Mouse (Mus musculus): ENCODE results near the gene Gbp2b. TPM values are rescaled to one million over a fixed set of nuclear protein-coding genes. Genes with fewer than 3 reads are reported as not detected.

Gene Gbp2b
- polyA plus RNA-seq, 2 experiments, result not detected

DNA sequence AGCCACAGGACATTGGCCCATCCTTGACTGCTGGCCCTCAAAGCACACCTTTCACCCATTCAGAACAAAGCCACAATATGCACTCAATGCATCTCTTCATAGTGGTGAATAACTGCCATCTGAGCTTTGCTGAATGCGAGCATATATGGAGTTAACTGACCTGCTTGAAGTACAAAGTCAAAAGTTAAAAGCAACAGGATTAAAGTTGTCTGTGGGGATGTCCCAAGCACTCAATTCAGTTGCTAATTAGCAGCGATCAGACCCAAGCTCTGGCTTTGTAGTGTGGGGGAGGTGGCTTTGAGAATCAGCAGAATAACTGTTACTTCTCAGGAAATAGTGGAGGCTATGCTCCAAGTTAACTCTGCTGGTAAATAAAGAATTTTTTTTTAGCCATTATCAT lies 55.6 kb downstream of the Gbp2b start:
- H3K9ac ChIP-seq (ENCODE audit: low read depth, low read length, severe bottlenecking), result no peak overlapping the region
- WGBS, result 19% methylated on average over 2 of the region's 2 CpGs
- TF ChIP-seq POLR2A (IDR thresholded peaks at IDR 0.05; ENCODE audit: borderline replicate concordance, extremely low read depth, insufficient read depth, insufficient read length), result no peak
- H3K4me2 ChIP-seq (replicated peaks; ENCODE audit: low read depth, low read length, severe bottlenecking), result no peak overlapping the region
- no peak overlapping the region for H3K4me3 ChIP-seq (replicated peaks; ENCODE audit: low read length)
- no peak for ATAC-seq (ENCODE audit: low FRiP score, low read depth)
- H3K27ac ChIP-seq (replicated peaks; ENCODE audit: low read depth, low read length), result no peak overlapping the region
- no peaks in the 10 kb centered on the region for H3K27me3 ChIP-seq (ENCODE audit: control insufficient read depth, insufficient read depth, low read length)
- H3K36me3 ChIP-seq (ENCODE audit: control insufficient read depth, insufficient read depth, low read length), result no peaks in the 10 kb centered on the region
- no peak for DNase-seq (ENCODE audit: low spot score)
- H3K4me1 ChIP-seq (ENCODE audit: control insufficient read depth, insufficient read depth, low read length), result no peaks in the 10 kb centered on the region
- no peaks in the 10 kb centered on the region for H3K9me3 ChIP-seq (ENCODE audit: control insufficient read depth, low read length)

DNA sequence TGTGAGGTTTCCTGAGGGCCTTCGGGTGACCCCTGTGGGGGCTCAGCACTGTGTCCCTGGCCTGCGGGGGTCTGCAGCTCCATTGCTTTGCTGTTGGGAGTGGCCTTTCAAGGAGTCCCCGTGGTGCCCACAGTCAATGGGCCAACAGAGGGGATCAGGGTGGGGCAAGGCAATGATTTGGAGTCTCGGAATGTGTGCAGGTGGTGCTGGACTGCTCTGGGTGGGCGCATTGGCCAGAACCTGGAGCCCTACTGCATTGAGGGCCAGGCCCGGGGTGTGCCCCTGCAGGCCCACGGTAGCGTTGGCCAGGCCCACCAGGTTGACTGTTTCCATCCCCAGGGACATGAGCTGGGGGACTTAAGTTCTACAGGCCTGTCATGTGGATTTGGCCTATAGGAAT lies 70.1 kb downstream of the Gbp2b start:
- WGBS, result 88% methylated on average over 7 of the region's 8 CpGs
- no peak for TF ChIP-seq POLR2A (IDR thresholded peaks at IDR 0.05; ENCODE audit: borderline replicate concordance, extremely low read depth, insufficient read depth, insufficient read length)
- no peak for DNase-seq (ENCODE audit: low spot score)
- Histone ChIP-seq H3K36me3 (ENCODE audit: control insufficient read depth, insufficient read depth, low read length) (no peaks in the 10 kb centered on the region), H3K4me3 (replicated peaks; ENCODE audit: low read length) (no peak overlapping the region), H3K9me3 (ENCODE audit: control insufficient read depth, low read length) (no peaks in the 10 kb centered on the region), H3K4me2 (replicated peaks; ENCODE audit: low read depth, low read length, severe bottlenecking) (no peak overlapping the region), H3K27me3 (ENCODE audit: control insufficient read depth, insufficient read depth, low read length) (no peaks in the 10 kb centered on the region), H3K9ac (ENCODE audit: low read depth, low read length, severe bottlenecking) (no peak overlapping the region), H3K27ac (replicated peaks; ENCODE audit: low read depth, low read length) (no peak overlapping the region), H3K4me1 (ENCODE audit: control insufficient read depth, insufficient read depth, low read length) (no peaks in the 10 kb centered on the region)
- ATAC-seq (ENCODE audit: low FRiP score, low read depth), result no peak

Small RNAs within 50 kb of the gene (microRNA-seq; reads per million reads assigned to microRNA genes)
- gene Mir6381, result not detected

Other genes with a start within 250 kb of the Gbp2b start
- gene Pdlim5, start 199.2 kb upstream of the Gbp2b start, polyA plus RNA-seq (2012; rRNA removed), result 36.6 and 37.9 TPM in 2 replicates
- 34.2 and 37.9 TPM in 2 replicates for gene Pdlim5, start 199.2 kb upstream of the Gbp2b start, polyA plus RNA-seq (2014; fragmentation: Nextera tagmentation; extraction: Ambion mirVana)
- 0.14 and 0.16 TPM in 2 replicates for gene Gbp5, start 100.9 kb upstream of the Gbp2b start, polyA plus RNA-seq (2012; rRNA removed)
- 0.06 and 0.11 TPM in 2 replicates for gene Gbp5, start 100.9 kb upstream of the Gbp2b start, polyA plus RNA-seq (2014; fragmentation: Nextera tagmentation; extraction: Ambion mirVana)
- 0.82 TPM in 2 replicates for gene Gbp7, start 64.5 kb upstream of the Gbp2b start, polyA plus RNA-seq (2012; rRNA removed)
- gene Gbp7, start 64.5 kb upstream of the Gbp2b start, polyA plus RNA-seq (2014; fragmentation: Nextera tagmentation; extraction: Ambion mirVana), result 2.3 and 3.4 TPM in 2 replicates
- gene Gbp3, start 34.8 kb upstream of the Gbp2b start, polyA plus RNA-seq (2012; rRNA removed), result 0.65 and 1.2 TPM in 2 replicates
- gene Gbp3, start 34.8 kb upstream of the Gbp2b start, polyA plus RNA-seq (2014; fragmentation: Nextera tagmentation; extraction: Ambion mirVana), result 0.69 and 1.4 TPM in 2 replicates
- gene Gbp2, start 25.8 kb downstream of the Gbp2b start, polyA plus RNA-seq (2012; rRNA removed), result 0.44 and 0.62 TPM in 2 replicates
- gene Gbp2, start 25.8 kb downstream of the Gbp2b start, polyA plus RNA-seq (2014; fragmentation: Nextera tagmentation; extraction: Ambion mirVana), result 0.61 and 1.5 TPM in 2 replicates
- gene Kyat3, start 106.2 kb downstream of the Gbp2b start, polyA plus RNA-seq (2012; rRNA removed), result 9.4 and 10.0 TPM in 2 replicates
- 14.6 and 19.6 TPM in 2 replicates for gene Kyat3, start 106.2 kb downstream of the Gbp2b start, polyA plus RNA-seq (2014; fragmentation: Nextera tagmentation; extraction: Ambion mirVana)
- gene Gtf2b, start 170.2 kb downstream of the Gbp2b start, polyA plus RNA-seq (2012; rRNA removed), result 49.6 and 57.1 TPM in 2 replicates
- gene Gtf2b, start 170.2 kb downstream of the Gbp2b start, polyA plus RNA-seq (2014; fragmentation: Nextera tagmentation; extraction: Ambion mirVana), result 75.1 and 77.2 TPM in 2 replicates

All from limb, embryonic 14.5 days (tissue).